Mouse (Mus musculus): ENCODE results near the gene Fam240b.

DNA sequence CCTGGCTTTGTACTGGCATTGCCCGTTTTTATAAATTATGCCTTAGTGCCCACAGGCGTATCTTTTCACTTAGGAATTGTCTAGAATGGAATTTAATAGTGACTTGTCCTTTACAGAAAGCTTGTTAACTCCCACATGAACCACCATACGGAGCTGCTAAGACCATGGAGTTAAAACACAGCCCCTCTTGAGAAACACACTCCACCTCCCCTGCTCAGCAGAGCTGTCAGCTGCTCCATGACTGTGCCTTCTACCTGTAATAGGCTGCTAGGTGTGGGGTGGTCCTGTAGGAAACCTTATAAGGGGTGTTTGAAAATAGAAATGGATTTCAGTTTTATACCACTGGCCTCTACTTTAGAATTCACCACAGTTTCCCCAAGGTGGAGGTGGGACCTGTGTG, 5.2 kb upstream of the Fam240b start:
- TF ChIP-seq POLR2A (IDR thresholded peaks at IDR 0.05; ENCODE audit: insufficient read length, low read depth): no peak
- no peak for TF ChIP-seq POLR2AphosphoS2 (IDR thresholded peaks at IDR 0.05; ENCODE audit: insufficient read length, low read depth)
- no peak for TF ChIP-seq TCF12 (IDR thresholded peaks at IDR 0.05; ENCODE audit: insufficient read depth, poor library complexity, severe bottlenecking)
- no peak for TF ChIP-seq MAX (IDR thresholded peaks at IDR 0.05; ENCODE audit: low read depth)
